Mouse (Mus musculus): ENCODE results near the gene Prr36.

The Prr36 gene

DNA sequence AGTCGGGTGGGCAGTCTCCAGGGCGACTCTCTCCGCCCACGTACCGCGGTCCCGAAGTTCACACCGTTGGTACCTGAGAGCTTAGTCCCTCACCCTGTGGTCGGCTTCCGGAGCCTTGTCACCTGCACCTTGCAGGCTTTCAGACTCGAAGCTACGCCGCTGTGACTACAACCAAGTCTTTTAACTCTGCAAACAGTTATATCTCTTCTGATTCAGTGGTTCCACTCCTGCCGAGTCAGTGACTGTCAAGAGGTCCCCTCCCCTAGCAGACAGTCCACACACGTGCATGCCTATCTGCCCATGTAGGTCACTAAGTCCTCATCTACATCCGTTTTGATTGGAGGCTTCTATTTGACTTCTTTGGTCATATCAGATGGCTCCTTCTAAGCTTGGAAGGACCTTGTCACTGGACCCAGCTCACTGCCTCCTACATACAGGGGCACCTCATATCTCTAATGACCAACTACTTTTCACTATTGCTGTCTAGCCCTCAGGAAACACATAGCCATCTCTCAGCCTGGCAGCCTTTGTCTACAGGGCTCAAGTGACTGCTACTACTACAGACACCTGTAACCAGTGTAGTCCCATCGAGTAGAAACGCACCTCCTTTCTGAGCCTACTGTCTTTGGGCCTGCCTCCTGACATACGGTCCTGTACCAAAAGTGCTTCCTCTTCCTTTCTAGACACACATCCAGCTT lies 22.1 kb upstream of the Prr36 start:
- no peak for DNase-seq (ENCODE audit: low spot score)

- peak; percentile 100 for DNase-seq (ENCODE audit: low spot score)
Measured at GRCm38 (mm10) chr8:4238434-4239192, 21.4 kb upstream of the Prr36 start, which contains the start of the genes Map2k7 and Gm49320. Map2k7 (plus strand) TSS chr8:4238740. Gm49320 (plus strand) TSS chr8:4238865.

DNA sequence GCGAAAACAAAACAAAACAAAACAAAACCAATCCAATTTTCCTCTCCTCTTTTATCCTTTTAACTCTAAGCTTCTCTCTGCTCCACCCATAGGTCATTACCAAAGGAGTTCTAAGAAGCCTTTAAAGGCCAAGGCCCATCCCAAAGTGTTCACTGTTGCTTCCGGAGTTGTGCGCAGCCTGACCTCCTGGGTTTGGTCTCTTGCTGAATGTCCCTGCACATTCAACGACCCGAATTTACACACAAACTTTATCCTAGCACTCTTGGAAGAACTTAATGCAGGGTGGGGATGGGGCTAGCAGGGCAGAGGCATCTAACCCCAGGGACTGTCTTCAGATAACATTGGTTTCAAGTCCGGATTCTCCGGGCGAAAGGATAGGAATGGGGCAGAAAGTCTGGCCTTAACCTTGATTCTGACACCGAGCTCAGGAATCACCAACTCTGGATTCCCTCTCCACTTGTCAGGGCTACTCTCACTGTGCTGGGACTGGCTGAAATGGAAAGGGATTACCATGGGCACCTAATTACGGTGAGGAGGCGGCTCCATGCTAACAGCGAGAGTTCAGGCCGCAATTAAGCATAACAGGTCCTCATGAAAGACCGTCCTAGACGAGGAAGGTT lies 20.7 kb upstream of the Prr36 start:
- peak; percentile 39 for DNase-seq (ENCODE audit: low spot score)

GRCm38 (mm10) chr8:4230612-4231351 lies 13.5 kb upstream of the Prr36 start:
- DNase-seq (ENCODE audit: low spot score) = no peak

GRCm38 (mm10) chr8:4229784-4230183 lies 12.5 kb upstream of the Prr36 start:
- no peak for DNase-seq (ENCODE audit: low spot score)

- DNase-seq (ENCODE audit: low spot score) = no peak
Measured at GRCm38 (mm10) chr8:4227919-4228318, 10.7 kb upstream of the Prr36 start.

DNA sequence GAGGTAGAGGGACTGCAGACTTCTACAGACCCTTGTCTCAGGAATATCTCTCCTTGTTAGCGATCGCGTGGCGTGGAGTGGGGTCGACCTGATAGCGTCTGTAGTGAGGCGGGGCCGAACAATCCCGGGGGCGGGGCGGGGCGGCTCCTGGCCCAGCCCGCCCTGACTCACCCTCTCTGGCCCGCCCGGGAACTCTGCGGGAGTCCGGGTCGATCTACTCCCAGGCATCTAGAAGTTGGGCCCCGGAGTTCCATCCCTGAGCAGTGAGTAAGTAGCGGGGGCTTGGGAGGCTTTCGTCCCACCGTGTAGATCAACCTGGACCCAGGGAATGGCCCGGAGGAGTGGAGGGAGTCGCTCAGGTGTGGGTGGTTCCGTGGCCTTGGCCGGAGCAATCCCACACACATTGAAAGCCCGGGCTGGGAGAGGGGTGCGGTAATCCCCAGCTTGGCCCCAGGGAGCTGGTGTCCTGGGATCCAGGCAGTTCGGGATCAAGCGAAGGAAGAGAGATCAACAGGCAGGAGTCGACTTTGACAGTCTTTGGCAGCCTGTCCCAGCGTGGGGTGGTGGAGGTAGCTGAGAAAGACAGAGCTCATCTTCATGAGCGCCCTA lies 9.6 kb upstream of the Prr36 start, which contains the start of gene Lrrc8e:
Gene Lrrc8e (plus strand): TSS at position 89 of the 609 bp plus-strand sequence.
- DNase-seq (ENCODE audit: low spot score) = no peak

DNA sequence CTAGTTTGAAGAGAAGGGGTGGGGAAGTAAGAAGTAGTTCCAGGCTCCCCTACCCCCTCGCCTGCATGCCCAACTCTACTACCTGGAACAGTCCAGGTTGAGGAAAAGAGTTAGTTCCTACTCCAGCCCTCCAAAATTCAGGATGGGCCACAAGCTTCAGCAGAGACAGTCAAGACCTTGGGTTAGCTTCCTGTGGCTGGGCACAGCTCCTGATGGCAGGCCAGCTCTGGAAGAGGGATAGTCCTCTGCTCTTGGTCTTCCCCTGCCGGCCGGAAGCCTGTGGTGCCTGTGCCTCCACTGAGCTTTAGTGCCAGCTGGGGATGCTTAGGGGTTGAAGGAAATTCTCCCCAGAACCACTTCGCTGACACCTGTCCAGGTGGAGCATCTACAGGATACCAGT lies 9.1 kb upstream of the Prr36 start:
- no peak for DNase-seq (ENCODE audit: low spot score)

DNA sequence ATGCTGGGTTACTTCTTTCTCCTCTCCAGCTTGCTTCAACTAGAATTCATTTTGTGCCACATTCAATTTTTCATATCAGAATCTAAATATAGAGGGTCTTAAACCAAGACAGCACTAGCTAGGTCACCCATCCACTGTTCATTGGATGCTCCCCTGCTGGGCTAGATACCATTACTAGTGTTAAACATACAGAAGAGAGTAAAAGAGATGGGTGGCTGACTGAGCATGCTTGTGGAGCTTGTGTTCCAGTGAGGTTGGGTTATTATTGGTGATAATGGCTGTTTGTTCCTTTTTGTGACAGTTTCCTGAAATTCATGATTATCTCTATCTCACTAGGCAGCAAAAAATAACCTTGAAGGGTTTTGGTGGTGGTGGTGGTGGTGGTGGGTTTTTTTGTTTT lies 4.8 kb upstream of the Prr36 start:
- no peak for DNase-seq (ENCODE audit: low spot score)

DNA sequence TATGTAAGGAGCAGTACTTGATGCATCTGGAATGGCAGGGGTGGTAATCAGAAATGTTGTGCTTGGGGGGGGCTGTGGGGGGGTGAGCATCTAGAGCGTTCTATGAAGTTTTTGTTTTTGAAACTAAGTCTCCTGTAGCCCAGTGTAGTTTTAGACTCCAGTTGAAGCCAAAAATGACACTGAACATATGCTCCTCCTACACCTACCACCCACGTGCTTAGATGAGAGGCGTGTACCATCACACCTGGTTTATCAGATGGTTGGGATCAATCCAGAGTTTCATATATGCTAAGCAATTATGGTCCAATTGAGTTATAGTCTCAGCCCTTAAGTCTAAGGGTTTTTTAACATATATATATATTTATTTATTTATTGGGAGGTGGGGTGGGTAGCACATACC lies 2.4 kb upstream of the Prr36 start:
- DNase-seq (ENCODE audit: low spot score) = no peak

DNA sequence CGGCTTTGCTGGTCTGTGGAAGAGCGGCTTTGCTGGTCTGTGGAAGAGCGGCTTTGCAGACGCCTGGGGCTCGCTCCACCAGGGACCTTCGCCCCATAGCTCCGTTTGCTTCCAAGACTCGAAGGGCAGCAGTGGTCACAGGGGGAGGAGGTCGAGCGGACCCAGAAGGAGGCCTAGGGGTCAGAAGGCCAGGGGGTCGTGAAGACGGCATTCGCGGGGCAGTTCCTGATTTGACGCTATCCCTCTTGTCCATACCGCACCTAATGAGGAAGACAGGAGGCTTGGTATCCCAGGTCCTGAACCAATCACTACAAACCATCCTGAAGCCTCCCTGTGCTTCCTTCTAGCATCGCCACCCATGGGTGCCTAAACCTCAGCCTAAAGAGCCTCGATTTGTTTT lies 963 bp downstream of the Prr36 start:
- no peak for DNase-seq (ENCODE audit: low spot score)

- peak; percentile 73 for DNase-seq (ENCODE audit: low spot score)
Measured at GRCm38 (mm10) chr8:4214006-4214980, 3.0 kb downstream of the Prr36 start.

- peak; percentile 64 for DNase-seq (ENCODE audit: low spot score)
Measured at GRCm38 (mm10) chr8:4213210-4214005, 3.9 kb downstream of the Prr36 start.

GRCm38 (mm10) chr8:4212809-4213209 lies 4.5 kb downstream of the Prr36 start:
- peak; percentile 28 for DNase-seq (ENCODE audit: low spot score)

- no peak for DNase-seq (ENCODE audit: low spot score)
Measured at GRCm38 (mm10) chr8:4211097-4211496, 6.2 kb downstream of the Prr36 start.

GRCm38 (mm10) chr8:4207016-4207350 lies 10.3 kb downstream of the Prr36 start:
- no peak for DNase-seq (ENCODE audit: low spot score)

DNA sequence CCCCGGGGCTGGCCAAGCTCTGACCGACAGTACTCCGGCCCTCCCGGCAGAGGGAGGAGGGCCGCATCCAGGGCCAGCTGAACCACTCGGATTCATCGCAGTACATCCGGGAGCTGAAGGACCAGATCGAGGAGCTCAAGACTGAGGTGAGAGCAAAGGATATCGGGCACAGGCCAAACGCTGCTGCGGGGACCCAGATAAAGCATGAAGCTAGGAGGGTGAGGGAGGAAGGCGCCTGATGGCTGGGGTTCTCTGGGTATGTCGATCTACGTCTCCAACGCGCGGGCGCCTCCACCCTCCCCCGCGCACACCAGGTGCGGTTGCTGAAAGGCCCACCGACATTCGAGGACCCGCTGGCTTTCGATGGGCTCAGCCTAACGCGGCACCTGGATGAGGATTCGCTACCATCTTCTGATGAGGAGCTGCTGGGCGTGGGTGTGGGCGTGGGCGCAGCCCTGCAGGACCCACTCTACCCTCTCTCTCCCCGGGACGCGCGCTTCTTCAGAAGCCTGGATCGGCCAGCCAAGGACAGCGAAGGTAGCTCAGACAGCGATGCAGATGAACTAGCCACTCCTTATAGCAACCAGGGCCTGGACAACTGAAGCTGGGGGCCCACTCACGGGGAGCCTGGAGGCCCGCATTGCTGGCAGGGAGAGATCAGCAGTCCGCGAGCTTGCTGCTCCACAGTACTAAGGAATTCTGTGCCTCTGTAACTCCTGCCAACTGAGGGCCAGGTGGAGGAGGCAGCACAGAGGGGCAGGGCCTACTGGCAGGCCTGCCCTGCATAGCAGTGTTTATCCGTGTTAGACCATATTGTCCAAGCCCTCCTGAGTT lies 10.9 kb downstream of the Prr36 start:
- DNase-seq (ENCODE audit: low spot score) = peak; percentile 24

GRCm38 (mm10) chr8:4205246-4206123 lies 11.8 kb downstream of the Prr36 start:
- DNase-seq (ENCODE audit: low spot score) = peak; percentile 21
